Mouse (Mus musculus) layer of hippocampus, adult 6 months (tissue): ENCODE results near the gene Gpank1. TPM values are rescaled to one million over a fixed set of nuclear protein-coding genes. Genes with fewer than 3 reads are reported as not detected.

Experiments used
- long read RNA-seq, 2 experiments: library from polyadenylated mRNA; unstranded; transcript quantifications; one replicate each; pipeline ENCODE4 v2.0.0; 2019 to 2020
- polyA plus RNA-seq: library from polyadenylated mRNA; unstranded; fragments of <200 nt; fragmentation: Nextera tagmentation; gene quantifications from 2 replicates; pipeline ENCODE4 v1.2.3, GENCODE M21; 2021

Gpank1 gene
- 16.5 and 19.1 TPM in 2 replicates for polyA plus RNA-seq
- long read RNA-seq, experiment 1, transcript Gpank1-202 (3 exons, 1,518 nt) = major isoform, 21 of 37 reads
- long read RNA-seq, experiment 1, partial matches to known transcripts = 1 of 37 reads
- long read RNA-seq, experiment 1, other reads (novel, unspliced or antisense) = 13 of 37 reads
- long read RNA-seq, experiment 2, transcript Gpank1-202 (3 exons, 1,518 nt) = major isoform, 40 of 49 reads
- long read RNA-seq, experiment 2, partial matches to known transcripts = 0 of 49 reads
- long read RNA-seq, experiment 2, other reads (novel, unspliced or antisense) = 8 of 49 reads

GRCm38 (mm10) chr17:35121143-35121799 lies at the start of gene Gpank1:
Gene Gpank1, plus strand, starts transcription at chr17:35121455.

GRCm38 (mm10) chr17:35076507-35077176 lies 44.6 kb upstream of the Gpank1 start, which contains the start of gene Ly6g6e:
Gene Ly6g6e, plus strand, starts transcription at chr17:35076902.

GRCm38 (mm10) chr17:35077786-35078233 lies 43.4 kb upstream of the Gpank1 start, which contains the start of gene Ly6g6d:
Gene Ly6g6d, minus strand, starts transcription at chr17:35078065.

GRCm38 (mm10) chr17:35085208-35085865 lies 35.9 kb upstream of the Gpank1 start, which contains the start of gene Ly6g6f:
Gene Ly6g6f, minus strand, starts transcription at chr17:35085610.

GRCm38 (mm10) chr17:35088825-35089644 lies 32.2 kb upstream of the Gpank1 start, which contains the start of gene Abhd16a:
Gene Abhd16a, plus strand, starts transcription at chr17:35089263.

GRCm38 (mm10) chr17:35108097-35108496 lies 13.2 kb upstream of the Gpank1 start, which contains the start of gene Ly6g5c:
Gene Ly6g5c, plus strand, starts transcription at chr17:35108279.

GRCm38 (mm10) chr17:35115046-35116019 lies 5.9 kb upstream of the Gpank1 start, which contains the start of gene Ly6g5b:
Gene Ly6g5b, minus strand, starts transcription at chr17:35115428.

GRCm38 (mm10) chr17:35121871-35122303 lies 632 bp downstream of the Gpank1 start, which contains the start of gene Csnk2b:
Gene Csnk2b, minus strand, starts transcription at chr17:35122053.

GRCm38 (mm10) chr17:35126206-35126611 lies 5.0 kb downstream of the Gpank1 start, which contains the start of gene D17H6S53E:
Gene D17H6S53E, plus strand, starts transcription at chr17:35126373.

GRCm38 (mm10) chr17:35131500-35132173 lies 10.4 kb downstream of the Gpank1 start, which contains the start of gene Apom:
Gene Apom, minus strand, starts transcription at chr17:35132050.

GRCm38 (mm10) chr17:35134801-35135590 lies 13.7 kb downstream of the Gpank1 start, which contains the start of gene Bag6:
Gene Bag6, plus strand, starts transcription at chr17:35135178.

GRCm38 (mm10) chr17:35164568-35165450 lies 43.6 kb downstream of the Gpank1 start, which contains the start of gene Prrc2a:
Gene Prrc2a, minus strand, starts transcription at chr17:35164897.

Other genes starting within 250 kb of the Gpank1 start
- 0.23 and 0.26 TPM in 2 replicates for gene Zbtb12, start 242.0 kb upstream of the Gpank1 start, polyA plus RNA-seq
- gene Gm20547, start 239.4 kb upstream of the Gpank1 start, polyA plus RNA-seq = not detected in 2 replicates
- gene C2, start 223.2 kb upstream of the Gpank1 start, polyA plus RNA-seq = 1.3 and 2.0 TPM in 2 replicates
- 21.5 and 22.0 TPM in 2 replicates for gene Ehmt2, start 223.0 kb upstream of the Gpank1 start, polyA plus RNA-seq
- gene Slc44a4, start 207.0 kb upstream of the Gpank1 start, polyA plus RNA-seq = 0.29 and 0.30 TPM in 2 replicates
- 24.8 and 26.2 TPM in 2 replicates for gene Neu1, start 190.2 kb upstream of the Gpank1 start, polyA plus RNA-seq
- gene Hspa1b, start 162.2 kb upstream of the Gpank1 start, polyA plus RNA-seq = 0.90 and 1.3 TPM in 2 replicates
- not detected in 2 replicates for gene Gm20481, start 151.5 kb upstream of the Gpank1 start, polyA plus RNA-seq
- 7.2 and 7.7 TPM in 2 replicates for gene Hspa1a, start 149.3 kb upstream of the Gpank1 start, polyA plus RNA-seq
- gene Hspa1l, start 148.8 kb upstream of the Gpank1 start, polyA plus RNA-seq = 0.60 and 0.84 TPM in 2 replicates
- 35.2 and 42.4 TPM in 2 replicates for gene Lsm2, start 139.6 kb upstream of the Gpank1 start, polyA plus RNA-seq
- gene Vars, start 120.5 kb upstream of the Gpank1 start, polyA plus RNA-seq = 20.0 and 21.5 TPM in 2 replicates
- gene Vwa7, start 104.9 kb upstream of the Gpank1 start, polyA plus RNA-seq = 0.20 TPM in 1 of 2 replicates, not detected in the other
- gene Sapcd1, start 93.4 kb upstream of the Gpank1 start, polyA plus RNA-seq = 0.62 and 0.97 TPM in 2 replicates
- gene Msh5, start 74.7 kb upstream of the Gpank1 start, polyA plus RNA-seq = 0.33 and 0.59 TPM in 2 replicates
- gene Clic1, start 71.5 kb upstream of the Gpank1 start, polyA plus RNA-seq = 28.2 and 29.7 TPM in 2 replicates
- 18.0 and 23.6 TPM in 2 replicates for gene Ddah2, start 62.4 kb upstream of the Gpank1 start, polyA plus RNA-seq
- not detected in 2 replicates for gene Ly6g6c, start 56.1 kb upstream of the Gpank1 start, polyA plus RNA-seq
- gene Mpig6b, start 55.3 kb upstream of the Gpank1 start, polyA plus RNA-seq = 0.06 TPM in 1 of 2 replicates, not detected in the other
- 4.4 and 4.6 TPM in 2 replicates for gene Ly6g6e, start 44.6 kb upstream of the Gpank1 start, polyA plus RNA-seq
- gene Ly6g6d, start 43.4 kb upstream of the Gpank1 start, polyA plus RNA-seq = 1.2 and 2.3 TPM in 2 replicates
- gene Ly6g6f, start 35.8 kb upstream of the Gpank1 start, polyA plus RNA-seq = 1.2 and 2.1 TPM in 2 replicates
- 86.3 and 93.9 TPM in 2 replicates for gene Abhd16a, start 32.2 kb upstream of the Gpank1 start, polyA plus RNA-seq
- gene Ly6g5c, start 13.2 kb upstream of the Gpank1 start, polyA plus RNA-seq = not detected in 2 replicates
- not detected in 2 replicates for gene Ly6g5b, start 6.0 kb upstream of the Gpank1 start, polyA plus RNA-seq
- gene Csnk2b, start 598 bp downstream of the Gpank1 start, polyA plus RNA-seq = 212 and 242 TPM in 2 replicates
- 24.7 and 40.7 TPM in 2 replicates for gene D17H6S53E, start 4.9 kb downstream of the Gpank1 start, polyA plus RNA-seq
- not detected in 2 replicates for gene Apom, start 10.6 kb downstream of the Gpank1 start, polyA plus RNA-seq
- gene Bag6, start 13.7 kb downstream of the Gpank1 start, polyA plus RNA-seq = 68.3 and 90.8 TPM in 2 replicates
- 25.5 and 33.2 TPM in 2 replicates for gene Prrc2a, start 43.4 kb downstream of the Gpank1 start, polyA plus RNA-seq
- gene Aif1, start 54.6 kb downstream of the Gpank1 start, polyA plus RNA-seq = 37.6 and 39.5 TPM in 2 replicates
- 28.9 and 30.2 TPM in 2 replicates for gene Lst1, start 67.0 kb downstream of the Gpank1 start, polyA plus RNA-seq
- gene Ltb, start 73.0 kb downstream of the Gpank1 start, polyA plus RNA-seq = 1.2 and 1.4 TPM in 2 replicates
- gene Tnf, start 80.6 kb downstream of the Gpank1 start, polyA plus RNA-seq = 0.09 and 0.19 TPM in 2 replicates
- gene Lta, start 83.9 kb downstream of the Gpank1 start, polyA plus RNA-seq = 0.14 and 0.16 TPM in 2 replicates
- gene Gm16181, start 99.4 kb downstream of the Gpank1 start, polyA plus RNA-seq = not detected in 2 replicates
- 685 and 716 TPM in 2 replicates for gene Atp6v1g2, start 112.2 kb downstream of the Gpank1 start, polyA plus RNA-seq
- gene Nfkbil1, start 114.3 kb downstream of the Gpank1 start, polyA plus RNA-seq = 6.4 and 9.7 TPM in 2 replicates
- 193 and 215 TPM in 2 replicates for gene Ddx39b, start 120.3 kb downstream of the Gpank1 start, polyA plus RNA-seq
- 68.9 and 78.2 TPM in 2 replicates for gene H2-D1, start 141.3 kb downstream of the Gpank1 start, polyA plus RNA-seq
- gene H2-Q1, start 198.9 kb downstream of the Gpank1 start, polyA plus RNA-seq = 0.13 TPM in 1 of 2 replicates, not detected in the other
- gene H2-Q2, start 220.8 kb downstream of the Gpank1 start, polyA plus RNA-seq = 0.13 and 0.69 TPM in 2 replicates